Mouse (Mus musculus) midbrain, embryonic 14.5 days (tissue): ENCODE data around the gene Fam205a1. TPM values are rescaled to one million over a fixed set of nuclear protein-coding genes. Genes with fewer than 3 reads are reported as not detected.
"Not testable (repeated sequence)": the region's sequence is repeated elsewhere in the genome, so short reads cannot be mapped to it uniquely, and the experiment has no call there.

ENCODE experiments used
- ATAC-seq: fragments of 200-750 bp; cut with Nextera tagmentation; 2 replicates; pipeline ENCODE4 v1.8.0; 2017; ENCODE audit warnings: moderate number of reproducible peaks, moderate library complexity; ENCODE audit not compliant: low FRiP score, low TSS enrichment
- DNase-seq: peaks from one replicate; pipeline ENCODE4 v3.0.0-alpha.2; 2015
- H3K27ac ChIP-seq: fragments of 300-500 bp; sonication (generic); replicated peaks from 2 replicates; pipeline ENCODE4 v1.5.1; 2014; ENCODE audit warnings: mild to moderate bottlenecking, low read depth, low read length, moderate library complexity
- H3K27me3 ChIP-seq: fragments of 300-500 bp; sonication (generic); 2 replicates; pipeline ENCODE4 v1.6.1; 2014; ENCODE audit warnings: low read length, control low read depth, mixed read lengths; ENCODE audit not compliant: control insufficient read depth, insufficient read depth
- H3K36me3 ChIP-seq: fragments of 300-500 bp; sonication (generic); 2 replicates; pipeline ENCODE4 v1.6.1; 2014; ENCODE audit warnings: low read length, control low read depth; ENCODE audit not compliant: control insufficient read depth, insufficient read depth
- H3K4me1 ChIP-seq: fragments of 300-500 bp; sonication (generic); 2 replicates; pipeline ENCODE4 v1.6.1; 2014; ENCODE audit warnings: mild to moderate bottlenecking, antibody characterized with exemption, low read length, control low read depth; ENCODE audit not compliant: control insufficient read depth, insufficient read depth
- H3K4me2 ChIP-seq: fragments of 300-500 bp; sonication (generic); 2 replicates; pipeline ENCODE4 v1.6.1; 2014; ENCODE audit warnings: mild to moderate bottlenecking, low read length, moderate library complexity
- H3K4me3 ChIP-seq: fragments of 300-500 bp; sonication (generic); replicated peaks from 2 replicates; pipeline ENCODE4 v1.5.1; 2014; ENCODE audit warnings: low read depth, low read length
- H3K9ac ChIP-seq: fragments of 300-500 bp; sonication (generic); replicated peaks from 2 replicates; pipeline ENCODE4 v1.6.1; 2014; ENCODE audit warnings: mild to moderate bottlenecking, low read length, moderate library complexity
- H3K9me3 ChIP-seq: fragments of 300-500 bp; sonication (generic); 2 replicates; pipeline ENCODE4 v1.6.1; 2016; ENCODE audit warnings: low read length, control low read depth, mixed read lengths; ENCODE audit not compliant: control insufficient read depth
- WGBS: fragments of 180-500 bp; shearing (Covaris S2); extraction: QIAGEN DNeasy Blood & Tissue Kit; methylation state at CpG from one replicate; pipeline ENCODE4 v1.1.7; 2014; 5-methylcytosine and 5-hydroxymethylcytosine counted together
- polyA plus RNA-seq: library from polyadenylated mRNA; unstranded; fragments of >200 nt; fragmentation: Nextera tagmentation; extraction: Ambion mirVana; gene quantifications from 2 replicates; pipeline ENCODE4 v1.2.1, GENCODE M21; 2014

Fam205a1 gene
- polyA plus RNA-seq, 1 experiment from 2014 or later, result not detected

DNA sequence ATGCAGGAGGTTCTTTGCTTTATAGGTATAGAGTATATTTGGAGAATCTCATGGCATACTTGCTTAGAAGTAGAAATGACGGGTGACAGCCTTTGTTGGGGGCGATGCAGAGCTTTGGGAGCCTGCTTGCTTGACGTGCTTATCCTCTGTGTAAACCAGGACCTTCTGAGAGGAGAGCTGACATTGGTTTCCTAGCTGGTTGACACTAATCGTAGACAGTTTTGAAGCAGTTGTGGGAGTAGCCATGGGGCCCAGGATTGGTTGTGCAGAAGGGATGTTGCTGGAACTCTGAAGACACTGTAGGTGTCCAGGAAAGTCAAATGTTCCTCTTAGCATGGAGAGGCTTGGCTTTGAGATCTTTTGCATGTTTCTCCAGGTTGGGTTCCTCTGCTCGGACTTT, 14.5 kb upstream of the Fam205a1 start:
- no peak for DNase-seq
- no peak overlapping the region for H3K4me3 ChIP-seq
- WGBS, result 87% methylated on average over 5 of the region's 5 CpGs
- H3K27me3 ChIP-seq, result no peaks in the 10 kb centered on the region
- no peaks in the 10 kb centered on the region for H3K4me1 ChIP-seq
- ATAC-seq, result no peak
- no peak overlapping the region for H3K4me2 ChIP-seq
- no peak overlapping the region for H3K9ac ChIP-seq
- H3K27ac ChIP-seq, result no peak overlapping the region
- H3K36me3 ChIP-seq, result no peaks in the 10 kb centered on the region
- H3K9me3 ChIP-seq, result no peaks in the 10 kb centered on the region

DNA sequence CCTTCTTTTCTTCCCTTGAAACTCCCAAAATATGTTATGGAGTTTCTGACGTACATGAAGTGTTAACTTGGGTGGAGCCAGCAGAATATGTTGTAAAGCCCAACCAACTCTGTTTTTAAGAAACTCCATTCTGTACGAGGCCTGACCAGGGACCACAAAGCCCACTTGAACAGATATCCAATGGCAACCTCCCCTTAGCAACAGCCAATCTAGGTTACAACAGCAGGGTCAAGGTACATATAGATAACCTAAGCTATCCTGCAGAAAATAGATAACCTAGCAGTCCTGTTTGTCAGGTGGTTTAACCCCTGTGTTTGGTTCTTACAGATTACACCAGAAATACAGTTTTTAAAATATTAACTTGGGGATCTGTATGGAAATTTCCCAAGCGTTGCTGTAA, 13.7 kb upstream of the Fam205a1 start:
- Histone ChIP-seq H3K9ac (no peak overlapping the region), H3K4me2 (no peak overlapping the region), H3K4me3 (no peak overlapping the region), H3K27ac (no peak overlapping the region), H3K27me3 (no peaks in the 10 kb centered on the region), H3K9me3 (no peaks in the 10 kb centered on the region), H3K4me1 (no peaks in the 10 kb centered on the region), H3K36me3 (no peaks in the 10 kb centered on the region)
- DNase-seq (no peak), ATAC-seq (no peak)
- WGBS, result 85% methylated on average over 3 of the region's 3 CpGs

DNA sequence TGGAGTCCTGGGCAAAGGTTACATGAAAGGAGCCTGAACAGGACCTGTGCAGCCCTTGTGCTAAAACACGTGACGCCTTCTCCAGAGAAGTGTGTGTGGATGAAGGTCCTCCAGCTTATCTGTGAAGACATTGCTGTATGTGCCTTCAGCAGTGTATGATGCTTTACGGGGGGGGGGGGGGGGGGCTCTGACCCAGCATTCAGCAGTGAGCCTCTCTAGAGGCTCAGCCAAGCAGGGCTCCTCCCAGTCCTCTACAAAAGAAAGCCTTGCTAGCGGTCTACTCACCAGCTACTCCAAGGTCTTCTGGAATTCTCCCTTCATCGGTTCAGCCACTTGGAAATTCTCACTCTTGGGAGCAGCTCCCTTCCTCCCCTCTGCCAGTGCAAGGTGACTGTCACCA, 9.8 kb upstream of the Fam205a1 start:
- ATAC-seq, H3K9ac ChIP-seq, H3K27ac ChIP-seq, DNase-seq, H3K27me3 ChIP-seq, H3K36me3 ChIP-seq, H3K4me2 ChIP-seq, H3K4me3 ChIP-seq, H3K4me1 ChIP-seq, H3K9me3 ChIP-seq: not testable (repeated sequence)
- 90% methylated on average over 5 of the region's 5 CpGs for WGBS

DNA sequence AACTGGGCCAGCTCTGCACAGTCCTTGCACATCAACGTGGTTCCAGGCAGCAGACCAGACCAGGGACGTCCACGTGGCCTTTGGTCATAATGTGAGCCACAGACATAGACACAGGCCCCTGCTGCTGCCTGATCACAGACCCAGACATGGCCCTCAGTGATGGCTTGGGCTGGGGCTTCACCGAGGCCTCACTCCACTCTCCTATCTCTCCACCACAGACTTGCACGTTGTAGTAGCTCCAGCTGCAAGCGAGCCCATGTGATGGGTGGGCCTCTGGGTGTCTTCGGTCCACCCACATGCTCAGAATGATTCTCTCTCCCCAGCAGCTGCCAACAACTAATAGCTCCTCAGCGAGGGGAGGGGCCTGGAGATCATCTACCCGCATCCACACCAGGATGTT, 6.8 kb upstream of the Fam205a1 start:
- H3K9ac ChIP-seq, H3K27me3 ChIP-seq, H3K9me3 ChIP-seq, H3K4me3 ChIP-seq, H3K4me2 ChIP-seq, H3K27ac ChIP-seq, H3K36me3 ChIP-seq, H3K4me1 ChIP-seq, DNase-seq, ATAC-seq: not testable (repeated sequence)
- WGBS, result 91% methylated on average over 9 of the region's 9 CpGs

DNA sequence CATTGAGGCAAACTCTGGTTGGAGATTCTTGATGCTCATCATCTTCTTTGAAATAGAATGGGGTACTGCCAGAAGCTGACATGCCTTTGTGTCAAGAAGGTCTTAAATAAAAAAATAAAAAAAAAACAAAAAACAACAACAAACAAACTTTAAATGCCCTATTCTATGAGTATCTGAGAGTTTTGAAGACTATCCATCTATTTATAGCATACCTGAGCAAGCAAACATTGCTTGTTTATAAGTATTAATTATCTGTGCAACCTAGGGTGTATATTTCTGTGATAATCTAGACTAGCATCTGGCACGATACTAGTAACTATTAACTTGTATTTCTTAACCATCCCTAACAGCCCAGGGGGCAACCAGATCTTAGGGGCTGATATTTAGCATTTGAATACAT, 3.0 kb upstream of the Fam205a1 start, which contains the start of gene Gm12394:
TSS of gene Gm12394 (minus strand) at position 101 of the 400 bp plus-strand sequence.
- DNase-seq, H3K4me3 ChIP-seq, H3K4me2 ChIP-seq, ATAC-seq, H3K9ac ChIP-seq, H3K9me3 ChIP-seq, H3K27me3 ChIP-seq, H3K4me1 ChIP-seq, H3K36me3 ChIP-seq, H3K27ac ChIP-seq: not testable (repeated sequence)
- 82% methylated on average over 1 of the region's 1 CpGs for WGBS

Other genes starting within 250 kb of the Fam205a1 start
- not detected in 2 replicates for gene Gm10591, start 241.7 kb downstream of the Fam205a1 start, polyA plus RNA-seq
- not detected in 2 replicates for gene Gm2564, start 224.2 kb downstream of the Fam205a1 start, polyA plus RNA-seq
- gene Ccl27b, start 198.6 kb downstream of the Fam205a1 start, polyA plus RNA-seq, result not detected in 2 replicates
- gene Il11ra2, start 192.0 kb downstream of the Fam205a1 start, polyA plus RNA-seq, result not detected in 2 replicates
- 0.51 TPM in 2 replicates for gene 4930578G10Rik, start 118.3 kb downstream of the Fam205a1 start, polyA plus RNA-seq
- gene Ccl19, start 97.3 kb downstream of the Fam205a1 start, polyA plus RNA-seq, result 0.61 TPM in 1 of 2 replicates, not detected in the other
- gene Ccl21a, start 79.9 kb downstream of the Fam205a1 start, polyA plus RNA-seq, result 0.84 TPM in 1 of 2 replicates, not detected in the other
- gene Gm12394, start 2.9 kb upstream of the Fam205a1 start, polyA plus RNA-seq, result 0.69 and 0.92 TPM in 2 replicates
- gene Fam205c, start 20.3 kb upstream of the Fam205a1 start, polyA plus RNA-seq, result 1.6 and 2.0 TPM in 2 replicates
- 33.2 and 33.9 TPM in 2 replicates for gene Phf24, start 62.8 kb upstream of the Fam205a1 start, polyA plus RNA-seq
- 45.0 and 88.7 TPM in 2 replicates for gene Dnajb5, start 95.9 kb upstream of the Fam205a1 start, polyA plus RNA-seq
- 0.38 and 0.80 TPM in 2 replicates for gene 1700022I11Rik, start 115.7 kb upstream of the Fam205a1 start, polyA plus RNA-seq
- gene Vcp, start 146.6 kb upstream of the Fam205a1 start, polyA plus RNA-seq, result 378 and 531 TPM in 2 replicates
- gene Fancg, start 156.6 kb upstream of the Fam205a1 start, polyA plus RNA-seq, result 17.4 and 20.4 TPM in 2 replicates
- gene Pigo, start 171.9 kb upstream of the Fam205a1 start, polyA plus RNA-seq, result 23.3 and 26.4 TPM in 2 replicates
- 219 and 222 TPM in 2 replicates for gene Stoml2, start 177.8 kb upstream of the Fam205a1 start, polyA plus RNA-seq
- 32.5 and 35.4 TPM in 2 replicates for gene Fam214b, start 192.3 kb upstream of the Fam205a1 start, polyA plus RNA-seq
- 14.3 and 20.4 TPM in 2 replicates for gene Unc13b, start 205.1 kb upstream of the Fam205a1 start, polyA plus RNA-seq